Mouse (Mus musculus) heart, embryonic 16.5 days (tissue): ENCODE data around the gene Apol8. TPM values are rescaled to one million over a fixed set of nuclear protein-coding genes. Genes with fewer than 3 reads are reported as not detected.

ENCODE experiments used
- ATAC-seq: fragments of 200-750 bp; cut with Nextera tagmentation; replicated peaks from 2 replicates; pipeline ENCODE4 v1.8.0; 2017; ENCODE audit warnings: moderate number of reproducible peaks; ENCODE audit not compliant: insufficient read depth, low FRiP score; ENCODE audit errors: extremely low read depth
- H3K27ac ChIP-seq: fragments of 300-500 bp; sonication (generic); 2 replicates; pipeline ENCODE4 v1.5.1; 2014; ENCODE audit warnings: mild to moderate bottlenecking, low read length, control low read depth, moderate library complexity
- H3K27me3 ChIP-seq: fragments of 300-500 bp; sonication (generic); 2 replicates; pipeline ENCODE4 v1.6.1; 2014; ENCODE audit warnings: low read length, mixed read lengths; ENCODE audit not compliant: control insufficient read depth, insufficient read depth
- H3K36me3 ChIP-seq: fragments of 300-500 bp; sonication (generic); 2 replicates; pipeline ENCODE4 v1.6.1; 2014; ENCODE audit not compliant: control insufficient read depth, insufficient read depth
- H3K4me1 ChIP-seq: fragments of 300-500 bp; sonication (generic); 2 replicates; pipeline ENCODE4 v1.6.1; 2014; ENCODE audit warnings: low read length, mixed read lengths; ENCODE audit not compliant: control insufficient read depth, insufficient read depth
- H3K4me2 ChIP-seq: fragments of 300-500 bp; sonication (generic); 2 replicates; pipeline ENCODE4 v1.6.1; 2014; ENCODE audit warnings: low read depth, mild to moderate bottlenecking, control low read depth, low read length
- H3K4me3 ChIP-seq: fragments of 300-500 bp; sonication (generic); 2 replicates; pipeline ENCODE4 v1.5.1; 2014; ENCODE audit warnings: mild to moderate bottlenecking, control low read depth, low read length
- H3K9ac ChIP-seq: fragments of 300-500 bp; sonication (generic); 2 replicates; pipeline ENCODE4 v1.6.1; 2014; ENCODE audit warnings: low read length, control low read depth
- H3K9me3 ChIP-seq: fragments of 300-500 bp; sonication (generic); replicated peaks from 2 replicates; pipeline ENCODE4 v1.6.1; 2016; ENCODE audit warnings: low read length; ENCODE audit not compliant: control insufficient read depth
- WGBS: fragments of 180-500 bp; shearing (Covaris S2); extraction: QIAGEN DNeasy Blood & Tissue Kit; methylation state at CpG from one replicate; pipeline ENCODE4 v1.1.7; 2014; 5-methylcytosine and 5-hydroxymethylcytosine counted together
- polyA plus RNA-seq: library from polyadenylated mRNA; unstranded; fragments of >200 nt; fragmentation: Nextera tagmentation; extraction: Ambion mirVana; gene quantifications from 2 replicates; pipeline ENCODE4 v1.2.1, GENCODE M21; 2015

Gene Apol8
- polyA plus RNA-seq, 1 experiment from 2014 or later, result 0.05 TPM

DNA sequence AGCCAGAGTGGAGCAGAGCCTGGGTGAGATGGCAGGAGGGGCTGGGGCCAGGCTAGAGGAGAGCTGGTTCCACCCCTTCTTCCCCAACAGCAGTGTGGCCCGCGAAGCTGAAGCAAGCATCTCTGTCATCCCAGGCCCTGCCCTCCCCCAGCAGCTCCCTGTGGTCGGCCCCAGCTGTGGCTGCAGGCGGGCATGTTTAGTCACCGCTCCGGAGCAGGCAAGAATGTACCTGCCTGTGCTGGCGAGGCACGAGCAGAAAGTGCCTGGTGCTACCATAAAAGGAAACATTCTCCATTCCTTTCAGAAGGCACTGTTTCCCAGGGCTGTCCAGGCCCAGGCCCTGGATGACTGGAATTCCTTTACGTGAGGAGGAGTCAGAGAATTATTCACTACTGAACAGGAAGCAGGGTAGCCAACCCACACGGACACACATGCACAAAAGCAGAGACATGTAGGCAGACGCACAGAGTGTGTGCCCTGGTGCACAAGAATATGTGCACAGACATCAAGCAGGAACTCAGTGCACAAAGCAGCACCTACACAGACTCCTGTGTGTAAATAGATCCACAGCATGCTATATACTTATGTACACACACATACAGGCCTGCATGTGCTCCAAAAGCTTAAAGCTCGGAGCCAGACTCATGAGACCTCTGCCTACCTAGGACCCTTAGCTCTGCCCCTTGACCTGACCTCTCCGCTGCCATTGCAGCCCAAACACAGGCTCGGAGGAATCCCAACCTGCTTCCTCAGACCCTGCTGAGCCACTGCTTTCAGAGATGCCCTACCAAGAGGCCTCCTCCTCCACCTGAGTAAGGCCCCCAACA lies 42.1 kb upstream of the Apol8 start:
- 11% methylated on average over 14 of the region's 14 CpGs for WGBS
- Histone ChIP-seq H3K36me3 (peaks cover 15% of the 10 kb centered on the region), H3K4me2 (peak overlapping the region; percentile 46), H3K9me3 (no peaks in the 10 kb centered on the region), H3K27ac (peak overlapping the region; percentile 99), H3K4me1 (peaks cover 77% of the 10 kb centered on the region), H3K9ac (peak overlapping the region; percentile 70), H3K27me3 (no peaks in the 10 kb centered on the region), H3K4me3 (0 out of 2 replicates have a peak overlapping the region, but pooled peaks have one; percentile 2)
- peak; percentile 80 for ATAC-seq

DNA sequence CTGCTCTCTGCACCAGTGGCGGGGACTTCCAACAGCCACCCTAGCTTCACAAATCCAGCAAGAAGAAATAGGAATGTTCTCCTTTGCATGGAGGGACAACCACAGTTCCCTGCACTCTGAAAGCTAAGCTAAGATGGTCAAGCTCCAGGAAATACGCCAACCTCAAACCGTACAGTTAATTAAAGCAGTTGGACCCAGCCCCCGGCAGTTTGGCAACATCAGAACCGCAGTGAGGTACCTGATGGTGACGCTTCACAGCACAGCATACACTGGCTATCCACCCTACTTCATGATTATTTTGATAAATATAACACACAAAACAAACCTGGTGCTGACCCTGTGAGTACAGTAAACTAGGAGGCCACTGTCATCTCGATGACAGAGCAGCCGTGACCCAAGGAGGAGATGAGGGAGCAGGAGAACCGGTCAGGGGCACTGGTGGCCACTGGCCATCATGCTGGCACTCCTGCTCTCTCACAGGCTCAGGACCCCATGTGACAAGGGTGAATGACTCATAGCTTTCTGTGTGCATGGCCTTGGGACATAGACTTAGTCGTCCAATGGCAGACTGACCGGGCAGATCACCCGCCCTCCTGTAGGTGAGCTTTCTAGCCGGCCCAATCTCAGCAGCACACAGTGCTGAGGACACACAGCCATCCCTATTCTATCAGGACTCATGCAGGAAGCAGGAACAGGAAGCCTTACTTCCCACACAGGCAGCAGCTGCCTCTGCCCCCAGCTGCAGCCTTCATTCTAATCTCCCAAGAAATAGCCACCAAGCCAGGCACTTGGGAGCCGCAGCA lies 41.0 kb upstream of the Apol8 start:
- 0 out of 2 replicates have a peak, but pooled peaks have one; percentile 4 for ATAC-seq
- Histone ChIP-seq H3K4me2 (peak overlapping the region; percentile 46; the same call in 1 of the 2 replicates), H3K27ac (peak overlapping the region; percentile 99), H3K4me3 (no peak overlapping the region), H3K36me3 (peaks cover 15% of the 10 kb centered on the region), H3K9ac (peak overlapping the region; percentile 70), H3K4me1 (peaks cover 66% of the 10 kb centered on the region), H3K27me3 (no peaks in the 10 kb centered on the region), H3K9me3 (no peaks in the 10 kb centered on the region)
- 48% methylated on average over 14 of the region's 14 CpGs for WGBS

DNA sequence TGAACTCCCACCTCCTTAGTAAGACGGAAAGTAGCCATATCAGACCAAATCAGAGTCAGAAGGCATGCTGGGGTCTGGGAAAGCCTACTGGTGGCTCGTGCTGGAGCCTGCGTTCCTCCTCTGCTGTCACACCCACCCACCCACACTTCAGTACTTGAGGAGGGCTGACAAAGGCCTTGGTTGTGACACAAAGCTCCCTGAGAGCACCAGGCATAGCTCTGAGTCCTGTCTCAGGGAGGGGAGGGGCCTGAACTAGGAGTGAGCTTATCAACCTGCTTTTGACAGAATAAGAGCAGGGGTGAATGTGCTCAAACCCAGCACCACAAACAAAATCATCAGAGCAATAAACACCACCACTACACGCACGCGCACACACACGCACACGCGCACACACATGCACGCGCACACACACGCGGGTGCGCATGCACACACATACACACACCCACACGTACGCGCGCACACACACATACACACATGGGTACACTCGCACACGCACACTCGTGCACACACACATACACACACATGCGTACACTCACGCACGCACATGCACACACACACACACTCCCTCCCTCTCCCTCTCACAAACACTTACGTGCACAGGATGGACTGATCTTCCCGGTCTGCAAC lies 39.7 kb upstream of the Apol8 start:
- WGBS, result 89% methylated on average over 26 of the region's 26 CpGs
- Histone ChIP-seq H3K9ac (no peak overlapping the region), H3K4me3 (no peak overlapping the region), H3K27me3 (no peaks in the 10 kb centered on the region), H3K27ac (peak overlapping the region; percentile 28), H3K9me3 (no peaks in the 10 kb centered on the region), H3K4me2 (no peak overlapping the region), H3K4me1 (peaks cover 58% of the 10 kb centered on the region), H3K36me3 (peaks cover 17% of the 10 kb centered on the region)
- no peak for ATAC-seq

DNA sequence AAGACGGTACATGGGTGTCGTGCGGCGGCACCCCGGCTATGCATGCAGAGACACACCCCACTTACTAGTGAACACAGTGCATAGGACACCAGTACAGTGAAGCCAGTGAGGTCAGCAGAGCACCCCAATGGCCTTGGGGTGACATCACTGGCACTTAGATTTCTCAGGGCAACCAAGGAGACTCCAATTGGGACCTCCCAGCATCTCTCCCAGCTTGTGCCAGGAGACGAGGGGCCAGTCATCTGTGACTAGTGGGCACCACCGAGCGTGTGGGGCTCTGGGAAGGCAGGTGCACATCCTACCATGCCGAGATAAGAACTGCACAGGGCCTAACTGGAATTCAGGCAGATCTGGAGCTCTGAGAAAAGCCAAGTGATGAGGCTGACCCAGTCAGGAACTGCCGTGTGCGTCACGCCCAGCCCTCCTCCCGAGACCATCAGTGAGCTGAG lies 38.1 kb upstream of the Apol8 start:
- peak overlapping the region; percentile 22; the same call in 1 of the 2 replicates for H3K27ac ChIP-seq

DNA sequence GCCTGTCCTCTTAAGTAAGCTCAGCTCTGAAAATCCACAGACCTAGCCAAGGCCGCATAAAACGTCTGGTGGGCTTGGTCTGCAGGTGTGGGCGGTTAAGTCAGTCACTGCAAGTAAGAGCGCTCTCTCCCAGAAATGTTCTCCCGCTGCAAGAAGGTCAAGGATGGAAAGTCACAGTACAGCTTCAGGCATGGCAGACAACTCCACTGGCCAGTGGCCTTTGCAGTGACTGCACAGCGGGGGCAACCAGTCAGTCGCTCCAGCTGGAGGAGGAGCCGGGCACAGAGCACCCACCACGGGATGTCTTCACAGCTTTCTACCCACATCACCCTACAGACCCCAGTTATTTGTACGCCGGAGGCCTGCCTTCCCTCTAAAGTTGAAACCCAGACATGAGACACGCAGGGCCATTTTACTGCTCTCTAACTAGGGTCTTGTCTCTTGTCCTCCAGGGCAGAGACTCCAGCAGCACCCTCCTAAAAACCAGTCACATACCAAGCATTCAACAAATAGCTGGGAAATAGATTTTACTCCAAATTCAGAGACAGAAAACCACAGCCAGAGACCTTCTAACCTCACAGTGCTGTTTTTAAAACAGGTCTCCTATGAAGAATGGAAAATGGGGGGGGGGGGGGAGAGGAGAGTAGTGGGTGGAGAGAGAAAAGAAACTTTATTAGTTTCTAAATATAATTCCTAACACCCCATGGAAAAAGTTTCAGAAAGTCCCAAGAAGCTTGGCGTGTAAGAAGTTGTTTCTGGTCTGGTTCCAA lies 37.5 kb upstream of the Apol8 start:
- Histone ChIP-seq H3K4me3 (no peak overlapping the region), H3K27ac (no peak overlapping the region), H3K9me3 (no peaks in the 10 kb centered on the region), H3K9ac (no peak overlapping the region), H3K27me3 (no peaks in the 10 kb centered on the region), H3K4me1 (peaks cover 36% of the 10 kb centered on the region), H3K4me2 (no peak overlapping the region), H3K36me3 (peaks cover 35% of the 10 kb centered on the region)
- 78% methylated on average over 13 of the region's 13 CpGs for WGBS
- ATAC-seq, result no peak

More for the DNA sequence above, 38.1 kb upstream of the Apol8 start:
- no peaks in the 10 kb centered on the region for H3K9me3 ChIP-seq
- peaks cover 29% of the 10 kb centered on the region for H3K36me3 ChIP-seq
- no peak overlapping the region for H3K9ac ChIP-seq
- 62% methylated on average over 13 of the region's 13 CpGs for WGBS
- H3K4me3 ChIP-seq, result no peak overlapping the region
- no peaks in the 10 kb centered on the region for H3K27me3 ChIP-seq
- H3K4me2 ChIP-seq, result no peak overlapping the region
- ATAC-seq, result no peak
- peaks cover 42% of the 10 kb centered on the region for H3K4me1 ChIP-seq

DNA sequence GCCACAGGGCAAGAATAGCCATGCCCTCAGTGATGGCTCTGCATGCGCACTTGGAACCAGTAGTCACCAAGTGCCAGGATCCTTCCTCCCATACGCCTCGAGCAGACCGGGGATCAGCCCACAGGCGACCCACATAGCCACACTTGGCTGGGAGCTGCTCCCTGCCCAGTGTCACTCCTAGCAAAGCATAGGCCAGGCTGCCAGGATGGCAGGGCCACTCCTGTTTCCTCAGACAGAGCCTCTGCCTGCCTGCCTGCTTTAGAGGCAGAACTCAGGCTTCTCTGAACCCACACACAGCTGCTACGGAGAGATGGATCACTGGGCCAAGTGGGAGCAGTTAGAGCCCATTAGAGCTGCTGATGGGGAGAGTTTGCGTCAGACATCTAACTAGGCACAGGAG lies 36.8 kb upstream of the Apol8 start:
- Histone ChIP-seq H3K9ac (no peak overlapping the region; the same call in 1 of the 2 replicates), H3K4me1 (peaks cover 28% of the 10 kb centered on the region), H3K9me3 (no peaks in the 10 kb centered on the region), H3K36me3 (peaks cover 43% of the 10 kb centered on the region), H3K27me3 (no peaks in the 10 kb centered on the region), H3K4me3 (no peak overlapping the region), H3K4me2 (no peak overlapping the region), H3K27ac (no peak overlapping the region)
- no peak for ATAC-seq
- WGBS, result 90% methylated on average over 7 of the region's 7 CpGs

DNA sequence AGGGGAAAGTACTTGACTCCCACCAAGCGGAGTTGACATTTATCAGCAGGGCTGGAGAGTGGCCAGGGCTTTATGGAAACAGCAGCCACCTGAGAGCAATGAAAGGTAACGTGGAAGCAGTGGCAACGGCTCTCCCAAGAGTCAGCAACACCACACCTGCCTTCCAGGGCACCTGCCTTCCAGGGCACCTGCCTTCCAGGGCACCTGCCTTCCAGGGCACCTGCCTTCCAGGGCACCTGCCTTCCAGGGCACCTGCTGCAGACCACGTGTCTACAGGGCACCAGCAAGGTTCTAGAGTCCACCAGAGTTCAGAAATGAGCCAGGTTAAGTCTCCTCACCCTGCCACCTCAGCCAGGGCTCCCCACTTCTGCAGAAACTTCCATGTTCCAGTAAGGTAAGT lies 36.3 kb upstream of the Apol8 start:
- H3K9ac ChIP-seq, result no peak overlapping the region

DNA sequence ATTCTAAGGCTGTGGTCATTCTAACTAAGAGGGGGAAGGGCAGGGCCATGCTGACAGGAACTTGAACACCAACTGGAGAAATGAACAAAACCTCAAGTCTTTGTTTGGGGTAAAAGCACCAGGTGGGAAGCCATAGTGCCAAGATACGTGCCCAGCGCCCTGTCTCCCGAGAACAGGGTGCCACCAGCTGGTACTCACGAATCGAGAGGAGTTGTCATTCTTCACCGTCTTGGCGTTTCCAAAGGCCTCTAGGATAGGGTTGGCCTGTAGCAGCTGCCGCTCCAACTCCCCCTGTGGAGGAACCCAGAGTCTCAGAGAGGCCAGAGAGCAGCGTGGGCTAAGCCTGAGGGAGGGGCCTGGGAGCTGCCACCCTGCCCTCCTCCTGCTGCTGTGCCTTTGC lies 35.3 kb upstream of the Apol8 start:
- ATAC-seq, result no peak
- no peak overlapping the region for H3K27ac ChIP-seq
- peaks cover 13% of the 10 kb centered on the region for H3K4me1 ChIP-seq
- H3K9ac ChIP-seq, result no peak overlapping the region
- H3K27me3 ChIP-seq, result no peaks in the 10 kb centered on the region
- 88% methylated on average over 9 of the region's 9 CpGs for WGBS
- H3K9me3 ChIP-seq, result no peaks in the 10 kb centered on the region
- peaks cover 57% of the 10 kb centered on the region for H3K36me3 ChIP-seq
- no peak overlapping the region for H3K4me2 ChIP-seq
- no peak overlapping the region for H3K4me3 ChIP-seq

More for the DNA sequence above, 36.3 kb upstream of the Apol8 start:
- no peak for ATAC-seq
- no peak overlapping the region for H3K4me3 ChIP-seq
- WGBS, result 64% methylated on average over 4 of the region's 4 CpGs
- H3K27ac ChIP-seq, result no peak overlapping the region
- peaks cover 48% of the 10 kb centered on the region for H3K36me3 ChIP-seq
- no peaks in the 10 kb centered on the region for H3K9me3 ChIP-seq
- H3K27me3 ChIP-seq, result no peaks in the 10 kb centered on the region
- no peak overlapping the region for H3K4me2 ChIP-seq
- peaks cover 24% of the 10 kb centered on the region for H3K4me1 ChIP-seq
